Mouse (Mus musculus) G1E (cell line): ENCODE data around the gene Matn4. TPM values are rescaled to one million over a fixed set of nuclear protein-coding genes. Genes with fewer than 3 reads are reported as not detected.

Experiments
- ATAC-seq: 2 replicates; pipeline ENCODE4 v1.8.0; 2016; ENCODE audit warnings: mild to moderate bottlenecking; ENCODE audit not compliant: insufficient number of reproducible peaks, poor library complexity, low FRiP score, severe bottlenecking; ENCODE audit errors: extremely low read depth
- DNase-seq: peaks from one replicate; pipeline ENCODE4 v3.0.0; 2012; ENCODE audit warnings: low spot score
- H3K27me3 ChIP-seq: 2 replicates; pipeline ENCODE4 v1.6.1; 2012; ENCODE audit warnings: mild to moderate bottlenecking, low read length, inconsistent platforms; ENCODE audit not compliant: insufficient read depth
- H3K36me3 ChIP-seq: replicated peaks from 2 replicates; pipeline ENCODE3; 2012; ENCODE audit warnings: mild to moderate bottlenecking, inconsistent platforms
- H3K4me1 ChIP-seq: 2 replicates; pipeline ENCODE4 v1.6.1; 2012; ENCODE audit warnings: low read depth, low read length, inconsistent platforms, mixed read lengths; ENCODE audit not compliant: insufficient read depth
- H3K4me3 ChIP-seq: 2 replicates; pipeline ENCODE4 v1.5.1; 2012; ENCODE audit warnings: low read depth, mild to moderate bottlenecking, inconsistent platforms, low read length, moderate library complexity, mixed read lengths
- H3K9me3 ChIP-seq: replicated peaks from 2 replicates; pipeline ENCODE4 v1.6.1; 2012; ENCODE audit warnings: inconsistent platforms
- CTCF ChIP-seq: IDR thresholded peaks from 2 replicates; pipeline ENCODE4 v1.5.1; 2012; ENCODE audit warnings: low read depth, low read length, inconsistent platforms, mixed read lengths
- GATA1 ChIP-seq: IDR thresholded peaks from 2 replicates; pipeline ENCODE4 v1.6.1; 2012; ENCODE audit warnings: borderline replicate concordance, low read length, inconsistent platforms, mixed read lengths
- GATA2 ChIP-seq: IDR thresholded peaks from 2 replicates; pipeline ENCODE4 v1.6.1; 2012; ENCODE audit warnings: low read depth, low read length, inconsistent platforms, borderline replicate concordance
- POLR2AphosphoS5 ChIP-seq: IDR thresholded peaks from 2 replicates; pipeline ENCODE4 v1.6.1; 2012; ENCODE audit warnings: low read depth, low read length, inconsistent platforms; ENCODE audit not compliant: insufficient replicate concordance
- TAL1 ChIP-seq: conservative IDR thresholded peaks from 2 replicates; pipeline ENCODE4 v1.6.1; 2012; ENCODE audit warnings: low read depth, low read length, inconsistent platforms, mixed read lengths
- polyA plus RNA-seq: library from polyadenylated mRNA; stranded (reverse); fragments of >175 nt; gene quantifications from 2 replicates; pipeline ENCODE4 v1.2.3, GENCODE M21; 2012
- total RNA-seq, 2 experiments: library from RNA; stranded (forward) in 1 of 2; stranded (reverse) in 1 of 2; fragments of 200-1000 nt in 1 of 2; fragments of >200 nt in 1 of 2; fragmentation: Nextera tagmentation in 1 of 2; gene quantifications; 2 replicates each; pipeline ENCODE4 v1.2.3; 2014 to 2017

The Matn4 gene
- total and polyA plus RNA-seq, 3 experiments: under 0.01 TPM; not detected in 2

DNA sequence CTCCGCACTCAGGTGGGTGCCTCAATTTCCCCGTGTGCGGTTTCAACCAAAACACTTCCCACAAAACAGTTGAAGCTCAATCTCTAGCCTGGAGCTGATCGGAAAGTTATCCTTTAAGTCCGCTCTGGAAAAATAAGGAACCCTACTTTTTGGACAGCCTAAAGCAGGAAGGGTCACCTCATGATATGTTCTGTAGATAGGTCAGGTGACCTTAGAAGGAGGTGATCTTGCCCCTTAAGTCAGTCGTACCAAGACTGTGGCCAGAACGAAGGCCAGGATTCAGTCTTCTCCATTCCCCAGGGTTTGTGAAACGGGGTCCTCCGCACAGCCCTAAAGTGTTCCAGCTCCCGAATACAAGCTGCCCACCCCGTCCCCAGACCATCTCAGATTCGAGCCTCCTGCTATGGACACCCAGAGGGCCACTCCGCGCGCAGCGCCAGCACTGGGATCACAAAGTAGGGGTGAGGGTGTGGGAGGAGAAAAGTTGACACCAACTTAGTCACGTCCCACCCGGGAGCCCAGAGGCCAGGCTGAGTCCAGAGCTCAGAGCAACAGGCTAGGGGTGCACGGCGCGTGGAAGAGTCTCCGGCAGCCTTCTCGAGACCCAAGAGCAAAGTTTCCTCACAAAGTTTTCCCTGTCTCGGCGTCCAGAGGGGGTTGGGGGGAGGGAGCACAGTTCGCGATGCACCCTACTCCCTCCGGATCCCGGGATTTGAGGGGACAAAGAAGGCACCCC, 37.5 kb upstream of the Matn4 start:
- TF ChIP-seq TAL1 (no peak), POLR2AphosphoS5 (no peak), CTCF (no peak), GATA1 (no peak), GATA2 (no peak)
- Histone ChIP-seq H3K9me3 (no peaks in the 10 kb centered on the region), H3K4me1 (no peaks in the 10 kb centered on the region), H3K36me3 (no peaks in the 10 kb centered on the region), H3K27me3 (peaks cover 12% of the 10 kb centered on the region; the same call in 1 of the 2 replicates), H3K4me3 (no peak overlapping the region)
- DNase-seq (no peak), ATAC-seq (no peak)

GRCm38 (mm10) chr2:164441731-164442130, 36.8 kb upstream of the Matn4 start:
- Histone ChIP-seq H3K4me3 (no peak overlapping the region), H3K4me1 (no peaks in the 10 kb centered on the region), H3K27me3 (peaks cover 14% of the 10 kb centered on the region; the same call in 1 of the 2 replicates), H3K9me3 (no peaks in the 10 kb centered on the region), H3K36me3 (no peaks in the 10 kb centered on the region)
- no peak for DNase-seq
- no peak for ATAC-seq
- TF ChIP-seq GATA2 (no peak), GATA1 (no peak), CTCF (no peak), TAL1 (no peak), POLR2AphosphoS5 (no peak)

DNA sequence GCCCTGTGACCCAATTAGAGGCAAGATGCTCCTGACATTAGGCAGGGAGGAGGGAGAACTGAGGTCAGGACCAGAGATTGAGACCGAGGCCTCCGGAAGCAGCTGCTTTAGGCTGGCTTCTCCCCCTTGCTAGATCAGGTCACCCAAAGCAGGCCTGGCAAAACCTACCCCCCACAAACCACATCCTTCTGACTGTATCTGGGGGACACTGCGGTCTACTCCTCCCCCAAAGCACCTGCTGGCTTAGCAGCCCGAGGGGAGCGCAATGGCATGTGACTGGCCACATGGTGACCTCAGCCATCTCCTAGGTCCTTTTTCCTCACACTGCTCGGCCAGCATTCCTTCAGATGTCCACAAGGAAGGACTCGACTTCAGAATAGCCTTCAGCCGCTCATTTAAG, 36.2 kb upstream of the Matn4 start:
- DNase-seq: no peak
- H3K27me3 ChIP-seq: peaks cover 18% of the 10 kb centered on the region; the same call in 1 of the 2 replicates

GRCm38 (mm10) chr2:164440314-164440713, 35.4 kb upstream of the Matn4 start:
- ATAC-seq (no peak), DNase-seq (no peak)
- Histone ChIP-seq H3K4me3 (no peak overlapping the region), H3K36me3 (no peaks in the 10 kb centered on the region), H3K27me3 (peaks cover 20% of the 10 kb centered on the region; the same call in 1 of the 2 replicates), H3K9me3 (no peaks in the 10 kb centered on the region), H3K4me1 (no peaks in the 10 kb centered on the region)
- TF ChIP-seq POLR2AphosphoS5 (no peak), TAL1 (no peak), CTCF (no peak), GATA2 (no peak), GATA1 (no peak)

More for the DNA sequence above, 36.2 kb upstream of the Matn4 start:
- no peaks in the 10 kb centered on the region for H3K9me3 ChIP-seq
- H3K4me1 ChIP-seq: no peaks in the 10 kb centered on the region
- no peak overlapping the region for H3K4me3 ChIP-seq
- ATAC-seq: no peak
- TF ChIP-seq GATA1 (no peak), TAL1 (no peak), POLR2AphosphoS5 (no peak), CTCF (no peak), GATA2 (no peak)
- H3K36me3 ChIP-seq: no peaks in the 10 kb centered on the region

- peaks cover 20% of the 10 kb centered on the region; the same call in 1 of the 2 replicates for H3K27me3 ChIP-seq
Observed at GRCm38 (mm10) chr2:164439001-164439421, 34.1 kb upstream of the Matn4 start.

DNA sequence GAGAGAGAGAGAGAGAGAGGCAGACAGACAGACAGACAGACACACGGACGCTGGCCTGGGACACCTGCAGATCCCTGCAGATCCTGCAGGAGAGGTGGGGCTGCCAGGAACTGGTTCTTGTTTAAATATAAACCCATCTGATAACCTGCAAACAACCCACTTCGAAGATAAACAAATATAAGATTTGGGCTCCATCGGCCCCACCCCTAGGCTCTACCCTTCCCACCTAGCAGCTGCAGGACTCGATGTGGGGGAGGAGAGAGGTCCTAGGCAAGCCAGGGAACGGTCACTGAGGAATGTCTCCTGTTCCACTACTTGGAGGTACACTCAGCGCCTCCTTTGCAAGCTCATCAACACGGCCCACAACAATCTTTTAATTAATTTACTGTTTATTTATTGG, 33.3 kb upstream of the Matn4 start:
- DNase-seq: no peak
- H3K36me3 ChIP-seq: no peaks in the 10 kb centered on the region
- no peak for ATAC-seq
- no peaks in the 10 kb centered on the region for H3K9me3 ChIP-seq
- no peaks in the 10 kb centered on the region for H3K4me1 ChIP-seq
- peaks cover 16% of the 10 kb centered on the region; the same call in 1 of the 2 replicates for H3K27me3 ChIP-seq
- TF ChIP-seq TAL1: no peak
- TF ChIP-seq GATA1: no peak
- no peak for TF ChIP-seq POLR2AphosphoS5
- TF ChIP-seq GATA2: no peak
- no peak for TF ChIP-seq CTCF
- H3K4me3 ChIP-seq: no peak overlapping the region

More at GRCm38 (mm10) chr2:164439001-164439421, 34.1 kb upstream of the Matn4 start:
- H3K4me1 ChIP-seq: no peaks in the 10 kb centered on the region
- no peak for TF ChIP-seq POLR2AphosphoS5
- no peak for TF ChIP-seq TAL1
- TF ChIP-seq GATA1: no peak
- TF ChIP-seq GATA2: no peak
- TF ChIP-seq CTCF: no peak
- DNase-seq (no peak), ATAC-seq (no peak)
- H3K4me3 ChIP-seq: no peak overlapping the region
- no peaks in the 10 kb centered on the region for H3K9me3 ChIP-seq
- H3K36me3 ChIP-seq: no peaks in the 10 kb centered on the region
